Mouse (Mus musculus) midbrain, postnatal 0 days (tissue): ENCODE measurements around the gene Gtf3c5. TPM values are rescaled to one million over a fixed set of nuclear protein-coding genes. Genes with fewer than 3 reads are reported as not detected.

Source experiments
- ATAC-seq: fragments of 200-750 bp; cut with Nextera tagmentation; 2 replicates; pipeline ENCODE4 v1.8.0; 2017; ENCODE audit warnings: moderate number of reproducible peaks, mild to moderate bottlenecking, moderate TSS enrichment, moderate library complexity; ENCODE audit not compliant: low FRiP score
- DNase-seq: peaks from one replicate; pipeline ENCODE4 v3.0.0-alpha.2; 2015; ENCODE audit warnings: low spot score
- H3K27ac ChIP-seq: fragments of 300-500 bp; sonication (generic); 2 replicates; pipeline ENCODE4 v1.5.1; 2014; ENCODE audit warnings: low read depth, mild to moderate bottlenecking, low read length, mixed read lengths
- H3K27me3 ChIP-seq: fragments of 300-500 bp; sonication (generic); 2 replicates; pipeline ENCODE4 v1.6.1; 2014; ENCODE audit warnings: low read length, control low read depth, mixed read lengths; ENCODE audit not compliant: insufficient read depth
- H3K36me3 ChIP-seq: fragments of 300-500 bp; sonication (generic); 2 replicates; pipeline ENCODE4 v1.6.1; 2014; ENCODE audit warnings: low read length, control low read depth, mixed read lengths; ENCODE audit not compliant: insufficient read depth
- H3K4me1 ChIP-seq: fragments of 300-500 bp; sonication (generic); 2 replicates; pipeline ENCODE4 v1.6.1; 2014; ENCODE audit warnings: mild to moderate bottlenecking, control low read depth, antibody characterized with exemption, low read length, mixed read lengths; ENCODE audit not compliant: insufficient read depth
- H3K4me2 ChIP-seq: fragments of 300-500 bp; sonication (generic); 2 replicates; pipeline ENCODE4 v1.6.1; 2014; ENCODE audit warnings: low read depth, mild to moderate bottlenecking, low read length, mixed read lengths; ENCODE audit not compliant: poor library complexity, severe bottlenecking
- H3K4me3 ChIP-seq: fragments of 300-500 bp; sonication (generic); 2 replicates; pipeline ENCODE4 v1.5.1; 2014; ENCODE audit warnings: low read depth, mild to moderate bottlenecking, low read length, moderate library complexity
- H3K9ac ChIP-seq: fragments of 300-500 bp; sonication (generic); replicated peaks from 2 replicates; pipeline ENCODE4 v1.6.1; 2014; ENCODE audit warnings: mild to moderate bottlenecking, low read length, moderate library complexity, mixed read lengths; ENCODE audit not compliant: poor library complexity, severe bottlenecking
- H3K9me3 ChIP-seq: fragments of 300-500 bp; sonication (generic); 2 replicates; pipeline ENCODE4 v1.6.1; 2016; ENCODE audit warnings: low read length, control low read depth
- CTCF ChIP-seq: IDR thresholded peaks from 2 replicates; pipeline ENCODE4 v1.5.1; 2016; ENCODE audit warnings: antibody characterized with exemption, mild to moderate bottlenecking
- WGBS: fragments of 180-500 bp; shearing (Covaris S2); extraction: QIAGEN DNeasy Blood & Tissue Kit; methylation state at CpG from one replicate; pipeline ENCODE4 v1.1.7; 2014; 5-methylcytosine and 5-hydroxymethylcytosine counted together
- polyA plus RNA-seq: library from polyadenylated mRNA; unstranded; fragments of >200 nt; fragmentation: Nextera tagmentation; extraction: Ambion mirVana; gene quantifications from 2 replicates; pipeline ENCODE4 v1.2.1, GENCODE M21; 2015
- total RNA-seq: library from RNA; depleted of rRNA; stranded (reverse); fragments of >200 nt; gene quantifications from 2 replicates; pipeline ENCODE4 v1.2.3, GENCODE M21; 2014

Gtf3c5 gene
- total and polyA plus RNA-seq, 2 experiments from 2014 or later, result 23.3 to 33.5 TPM

GRCm38 (mm10) chr2:28537634-28537920 lies 46.0 kb downstream of the Gtf3c5 start:
- Histone ChIP-seq H3K9ac (no peak overlapping the region), H3K9me3 (no peaks in the 10 kb centered on the region), H3K27me3 (no peaks in the 10 kb centered on the region), H3K4me2 (peak overlapping the region; percentile 20; the same call in 1 of the 2 replicates), H3K27ac (peak overlapping the region; percentile 55; the same call in 1 of the 2 replicates), H3K4me3 (no peak overlapping the region), H3K36me3 (peaks cover 10% of the 10 kb centered on the region), H3K4me1 (peaks cover 54% of the 10 kb centered on the region)
- ATAC-seq (no peak), DNase-seq (no peak)
- TF ChIP-seq CTCF, result no peak
- 10% methylated on average over 4 of the region's 4 CpGs for WGBS

- Histone ChIP-seq H3K9me3 (no peaks in the 10 kb centered on the region), H3K27ac (0 out of 2 replicates have a peak overlapping the region, but pooled peaks have one; percentile 55), H3K9ac (no peak overlapping the region), H3K27me3 (no peaks in the 10 kb centered on the region), H3K36me3 (peaks cover 5% of the 10 kb centered on the region), H3K4me3 (no peak overlapping the region), H3K4me1 (peaks cover 59% of the 10 kb centered on the region), H3K4me2 (peak overlapping the region; percentile 20; the same call in 1 of the 2 replicates)
- DNase-seq (no peak), ATAC-seq (no peak)
- WGBS, result 58% methylated on average over 11 of the region's 11 CpGs
- TF ChIP-seq CTCF, result no peak
Observed at GRCm38 (mm10) chr2:28536766-28537633, 46.6 kb downstream of the Gtf3c5 start.

GRCm38 (mm10) chr2:28536166-28536565 lies 47.4 kb downstream of the Gtf3c5 start:
- peaks cover 59% of the 10 kb centered on the region for H3K4me1 ChIP-seq
- no peak overlapping the region for H3K9ac ChIP-seq
- TF ChIP-seq CTCF, result no peak
- H3K4me3 ChIP-seq, result no peak overlapping the region
- peaks cover 3% of the 10 kb centered on the region; the same call in 1 of the 2 replicates for H3K36me3 ChIP-seq
- DNase-seq (no peak), ATAC-seq (no peak)
- no peak overlapping the region for H3K4me2 ChIP-seq
- WGBS, result 71% methylated on average over 4 of the region's 4 CpGs
- no peaks in the 10 kb centered on the region for H3K27me3 ChIP-seq
- H3K27ac ChIP-seq, result 0 out of 2 replicates have a peak overlapping the region, but pooled peaks have one; percentile 18
- H3K9me3 ChIP-seq, result no peaks in the 10 kb centered on the region

- H3K9ac ChIP-seq, result no peak overlapping the region
- 0 out of 2 replicates have a peak overlapping the region, but pooled peaks have one; percentile 18 for H3K27ac ChIP-seq
- ATAC-seq, result no peak
- peaks cover 59% of the 10 kb centered on the region for H3K4me1 ChIP-seq
- H3K36me3 ChIP-seq, result peaks cover 1% of the 10 kb centered on the region; the same call in 1 of the 2 replicates
- DNase-seq, result peak; percentile 63
- no peaks in the 10 kb centered on the region for H3K9me3 ChIP-seq
- no peaks in the 10 kb centered on the region for H3K27me3 ChIP-seq
- H3K4me3 ChIP-seq, result no peak overlapping the region
- no peak for TF ChIP-seq CTCF
- peak overlapping the region; percentile 81 for H3K4me2 ChIP-seq
- WGBS, result 27% methylated on average over 7 of the region's 7 CpGs
Observed at GRCm38 (mm10) chr2:28535650-28536049, 47.9 kb downstream of the Gtf3c5 start.

- Histone ChIP-seq H3K9me3 (no peaks in the 10 kb centered on the region), H3K36me3 (no peaks in the 10 kb centered on the region; the same call in 1 of the 2 replicates), H3K4me3 (0 out of 2 replicates have a peak overlapping the region, but pooled peaks have one; percentile 2), H3K9ac (peak overlapping the region; percentile 64; the same call in 1 of the 2 replicates), H3K27ac (peak overlapping the region; percentile 77; the same call in 1 of the 2 replicates), H3K27me3 (no peaks in the 10 kb centered on the region), H3K4me2 (peak overlapping the region; percentile 81), H3K4me1 (peaks cover 56% of the 10 kb centered on the region)
- no peak for TF ChIP-seq CTCF
- no peak for DNase-seq
- WGBS, result 36% methylated on average over 4 of the region's 4 CpGs
- ATAC-seq, result no peak
Observed at GRCm38 (mm10) chr2:28535263-28535540, 48.3 kb downstream of the Gtf3c5 start.
